Mouse (Mus musculus) liver, postnatal 0 days (tissue): ENCODE data around the gene Gm49387. TPM values are rescaled to one million over a fixed set of nuclear protein-coding genes. Genes with fewer than 3 reads are reported as not detected.

Experiments used
- ATAC-seq: fragments of 200-750 bp; cut with Nextera tagmentation; 2 replicates; pipeline ENCODE4 v1.8.0; 2017; ENCODE audit warnings: mild to moderate bottlenecking, moderate library complexity
- DNase-seq: peaks from one replicate; pipeline ENCODE4 v3.0.0-alpha.2; 2016
- H3K27ac ChIP-seq: fragments of 300-500 bp; sonication (generic); 2 replicates; pipeline ENCODE4 v1.5.1; 2014; ENCODE audit warnings: antibody characterized with exemption, moderate library complexity, mild to moderate bottlenecking, low read depth
- H3K27me3 ChIP-seq: fragments of 300-500 bp; sonication (generic); 2 replicates; pipeline ENCODE4 v1.6.1; 2014; ENCODE audit warnings: low read length, control low read depth, mixed read lengths; ENCODE audit not compliant: insufficient read depth
- H3K36me3 ChIP-seq: fragments of 300-500 bp; sonication (generic); replicated peaks from 2 replicates; pipeline ENCODE4 v1.6.1; 2014; ENCODE audit warnings: mild to moderate bottlenecking, control low read depth, low read length, moderate library complexity, mixed read lengths; ENCODE audit not compliant: insufficient read depth
- H3K4me1 ChIP-seq: fragments of 300-500 bp; sonication (generic); 2 replicates; pipeline ENCODE4 v1.6.1; 2014; ENCODE audit warnings: antibody characterized with exemption, mild to moderate bottlenecking, control low read depth; ENCODE audit not compliant: insufficient read depth
- H3K4me2 ChIP-seq: fragments of 300-500 bp; sonication (generic); 2 replicates; pipeline ENCODE4 v1.6.1; 2014; ENCODE audit warnings: low read depth, mild to moderate bottlenecking, low read length, moderate library complexity, mixed read lengths
- H3K4me3 ChIP-seq: fragments of 300-500 bp; sonication (generic); 2 replicates; pipeline ENCODE4 v1.5.1; 2014; ENCODE audit warnings: low read depth, low read length
- H3K9ac ChIP-seq: fragments of 300-500 bp; sonication (generic); replicated peaks from 2 replicates; pipeline ENCODE4 v1.6.1; 2014; ENCODE audit warnings: mild to moderate bottlenecking, moderate library complexity
- H3K9me3 ChIP-seq: fragments of 300-500 bp; sonication (generic); 2 replicates; pipeline ENCODE4 v1.6.1; 2016; ENCODE audit warnings: mild to moderate bottlenecking, control low read depth, low read length, mixed read lengths
- CTCF ChIP-seq: sonication (generic); IDR thresholded peaks from 2 replicates; pipeline ENCODE4 v1.5.1; 2016; ENCODE audit warnings: antibody characterized with exemption, low read depth
- EP300 ChIP-seq: IDR thresholded peaks from 2 replicates; pipeline ENCODE4 v1.6.1; 2016; ENCODE audit warnings: antibody characterized with exemption, low read depth, mild to moderate bottlenecking
- WGBS: fragments of 180-500 bp; shearing (Covaris S2); extraction: QIAGEN DNeasy Blood & Tissue Kit; methylation state at CpG from one replicate; pipeline ENCODE4 v1.1.7; 2014; ENCODE audit not compliant: insufficient replicate concordance; 5-methylcytosine and 5-hydroxymethylcytosine counted together
- polyA plus RNA-seq: library from polyadenylated mRNA; unstranded; fragments of >200 nt; fragmentation: Nextera tagmentation; extraction: Ambion mirVana; gene quantifications from 2 replicates; pipeline ENCODE4 v1.2.1, GENCODE M21; 2015

Gm49387 gene
- polyA plus RNA-seq, 1 experiment from 2014 or later: 3.9 TPM

GRCm38 (mm10) chr14:31556526-31557260 lies 84.0 kb downstream of the Gm49387 start:
- DNase-seq (no peak), ATAC-seq (no peak)
- Histone ChIP-seq H3K4me1 (peaks cover 3% of the 10 kb centered on the region), H3K27me3 (no peaks in the 10 kb centered on the region), H3K4me3 (no peak overlapping the region), H3K9me3 (no peaks in the 10 kb centered on the region), H3K36me3 (no peaks in the 10 kb centered on the region), H3K9ac (no peak overlapping the region), H3K4me2 (no peak overlapping the region), H3K27ac (no peak overlapping the region)
- 73% methylated on average over 9 of the region's 9 CpGs for WGBS
- TF ChIP-seq EP300 (no peak), CTCF (no peak)

- Histone ChIP-seq H3K9ac (no peak overlapping the region), H3K27ac (peak overlapping the region; percentile 8; the same call in 1 of the 2 replicates), H3K4me2 (no peak overlapping the region), H3K36me3 (no peaks in the 10 kb centered on the region), H3K9me3 (no peaks in the 10 kb centered on the region), H3K4me3 (no peak overlapping the region), H3K4me1 (peaks cover under 1% of the 10 kb centered on the region), H3K27me3 (no peaks in the 10 kb centered on the region)
- no peak for TF ChIP-seq EP300
- TF ChIP-seq CTCF: no peak
- DNase-seq: no peak
- WGBS: 55% methylated on average over 14 of the region's 14 CpGs
- ATAC-seq: peak; percentile 36
Observed at GRCm38 (mm10) chr14:31555963-31556434, 84.7 kb downstream of the Gm49387 start.

GRCm38 (mm10) chr14:31555021-31555420 lies 85.7 kb downstream of the Gm49387 start:
- H3K36me3 ChIP-seq: no peaks in the 10 kb centered on the region
- H3K9ac ChIP-seq: no peak overlapping the region
- H3K4me3 ChIP-seq: no peak overlapping the region
- H3K9me3 ChIP-seq: no peaks in the 10 kb centered on the region
- H3K4me2 ChIP-seq: no peak overlapping the region
- DNase-seq (no peak), ATAC-seq (no peak)
- H3K4me1 ChIP-seq: no peaks in the 10 kb centered on the region; the same call in 1 of the 2 replicates
- H3K27ac ChIP-seq: no peak overlapping the region
- 84% methylated on average over 7 of the region's 7 CpGs for WGBS
- TF ChIP-seq CTCF: no peak
- TF ChIP-seq EP300: no peak
- no peaks in the 10 kb centered on the region for H3K27me3 ChIP-seq

GRCm38 (mm10) chr14:31543885-31544442 lies 96.7 kb downstream of the Gm49387 start:
- H3K4me2 ChIP-seq: no peak overlapping the region
- WGBS: 77% methylated on average over 11 of the region's 11 CpGs
- no peaks in the 10 kb centered on the region for H3K4me1 ChIP-seq
- H3K36me3 ChIP-seq: no peaks in the 10 kb centered on the region
- no peak for TF ChIP-seq EP300
- TF ChIP-seq CTCF: no peak
- H3K27ac ChIP-seq: no peak overlapping the region
- H3K9me3 ChIP-seq: no peaks in the 10 kb centered on the region
- no peak for DNase-seq
- no peak overlapping the region for H3K4me3 ChIP-seq
- no peak overlapping the region for H3K9ac ChIP-seq
- ATAC-seq: no peak
- H3K27me3 ChIP-seq: no peaks in the 10 kb centered on the region

GRCm38 (mm10) chr14:31537298-31537697 lies 103.4 kb downstream of the Gm49387 start:
- WGBS: 52% methylated on average over 6 of the region's 6 CpGs
- Histone ChIP-seq H3K9me3 (no peaks in the 10 kb centered on the region), H3K36me3 (no peaks in the 10 kb centered on the region), H3K4me2 (no peak overlapping the region), H3K27me3 (no peaks in the 10 kb centered on the region), H3K4me1 (peaks cover 16% of the 10 kb centered on the region), H3K4me3 (no peak overlapping the region), H3K27ac (peak overlapping the region; percentile 37; the same call in 1 of the 2 replicates), H3K9ac (no peak overlapping the region)
- TF ChIP-seq EP300 (no peak), CTCF (no peak)
- DNase-seq (peak; percentile 27), ATAC-seq (no peak)

- Histone ChIP-seq H3K4me2 (no peak overlapping the region), H3K4me3 (no peak overlapping the region), H3K27me3 (no peaks in the 10 kb centered on the region), H3K9ac (no peak overlapping the region), H3K27ac (peak overlapping the region; percentile 76), H3K4me1 (peaks cover 36% of the 10 kb centered on the region), H3K36me3 (no peaks in the 10 kb centered on the region), H3K9me3 (no peaks in the 10 kb centered on the region)
- DNase-seq (no peak), ATAC-seq (no peak)
- TF ChIP-seq CTCF: no peak
- TF ChIP-seq EP300: no peak
- WGBS: 41% methylated on average over 3 of the region's 3 CpGs
Observed at GRCm38 (mm10) chr14:31532656-31533055, 108.0 kb downstream of the Gm49387 start.
